Mouse (Mus musculus): Measurements from ENCODE around the gene Wnt7b. TPM values are rescaled to one million over a fixed set of nuclear protein-coding genes. Genes with fewer than 3 reads are reported as not detected.

The Wnt7b gene
- polyA plus RNA-seq, 1 experiment from 2014 or later: 1.3 TPM

- 71% methylated on average over 25 of the region's 25 CpGs for WGBS
- no peaks in the 10 kb centered on the region for H3K9me3 ChIP-seq (replicated peaks)
- H3K4me1 ChIP-seq (replicated peaks): 0 out of 2 replicates have a peak, but pooled peaks cover 7% of the 10 kb centered on the region
- H3K36me3 ChIP-seq: no peaks in the 10 kb centered on the region
- no peak overlapping the region for H3K27ac ChIP-seq (ENCODE audit: poor library complexity, severe bottlenecking)
- H3K9ac ChIP-seq: no peak overlapping the region
- no peak for ATAC-seq (ENCODE audit: insufficient number of reproducible peaks, low FRiP score)
- H3K27me3 ChIP-seq (replicated peaks): peaks cover 61% of the 10 kb centered on the region
- no peak overlapping the region for H3K4me2 ChIP-seq
- no peak overlapping the region for H3K4me3 ChIP-seq
Observed at GRCm38 (mm10) chr15:85537151-85537550, 45.1 kb downstream of the Wnt7b start.

- 81% methylated on average over 6 of the region's 6 CpGs for WGBS
Observed at GRCm38 (mm10) chr15:85534646-85535045, 47.6 kb downstream of the Wnt7b start.

GRCm38 (mm10) chr15:85534215-85534614 is 48.1 kb downstream of the Wnt7b start:
- no peak for ATAC-seq (ENCODE audit: insufficient number of reproducible peaks, low FRiP score)
- H3K4me1 ChIP-seq (replicated peaks): 0 out of 2 replicates have a peak, but pooled peaks cover 7% of the 10 kb centered on the region
- WGBS: 60% methylated on average over 8 of the region's 8 CpGs
- H3K4me3 ChIP-seq: no peak overlapping the region
- H3K27me3 ChIP-seq (replicated peaks): peaks cover 51% of the 10 kb centered on the region
- H3K9me3 ChIP-seq (replicated peaks): no peaks in the 10 kb centered on the region
- H3K9ac ChIP-seq: no peak overlapping the region
- no peak overlapping the region for H3K4me2 ChIP-seq
- H3K36me3 ChIP-seq: no peaks in the 10 kb centered on the region
- no peak overlapping the region for H3K27ac ChIP-seq (ENCODE audit: poor library complexity, severe bottlenecking)

More at GRCm38 (mm10) chr15:85534646-85535045, 47.6 kb downstream of the Wnt7b start:
- Histone ChIP-seq H3K27me3 (replicated peaks) (peaks cover 55% of the 10 kb centered on the region), H3K27ac (ENCODE audit: poor library complexity, severe bottlenecking) (no peak overlapping the region), H3K9me3 (replicated peaks) (no peaks in the 10 kb centered on the region), H3K4me1 (replicated peaks) (0 out of 2 replicates have a peak, but pooled peaks cover 7% of the 10 kb centered on the region), H3K9ac (no peak overlapping the region), H3K4me2 (no peak overlapping the region), H3K36me3 (no peaks in the 10 kb centered on the region), H3K4me3 (no peak overlapping the region)
- no peak for ATAC-seq (ENCODE audit: insufficient number of reproducible peaks, low FRiP score)

- no peak for ATAC-seq (ENCODE audit: insufficient number of reproducible peaks, low FRiP score)
- no peak overlapping the region for H3K4me2 ChIP-seq
- H3K27me3 ChIP-seq (replicated peaks): peaks cover 48% of the 10 kb centered on the region
- no peak overlapping the region for H3K9ac ChIP-seq
- H3K4me3 ChIP-seq: no peak overlapping the region
- H3K9me3 ChIP-seq (replicated peaks): no peaks in the 10 kb centered on the region
- H3K4me1 ChIP-seq (replicated peaks): 0 out of 2 replicates have a peak, but pooled peaks cover 7% of the 10 kb centered on the region
- no peak overlapping the region for H3K27ac ChIP-seq (ENCODE audit: poor library complexity, severe bottlenecking)
- H3K36me3 ChIP-seq: no peaks in the 10 kb centered on the region
- WGBS: 70% methylated on average over 3 of the region's 3 CpGs
Observed at GRCm38 (mm10) chr15:85532063-85532462, 50.2 kb downstream of the Wnt7b start.

GRCm38 (mm10) chr15:85529911-85530310 is 52.4 kb downstream of the Wnt7b start:
- no peak for ATAC-seq (ENCODE audit: insufficient number of reproducible peaks, low FRiP score)

GRCm38 (mm10) chr15:85524404-85524950 is 57.8 kb downstream of the Wnt7b start:
- H3K27ac ChIP-seq (ENCODE audit: poor library complexity, severe bottlenecking): no peak overlapping the region
- H3K9ac ChIP-seq: no peak overlapping the region
- 32% methylated on average over 12 of the region's 12 CpGs for WGBS
- H3K4me1 ChIP-seq (replicated peaks): peaks cover 11% of the 10 kb centered on the region
- H3K9me3 ChIP-seq (replicated peaks): no peaks in the 10 kb centered on the region
- H3K4me3 ChIP-seq: no peak overlapping the region
- no peak for ATAC-seq (ENCODE audit: insufficient number of reproducible peaks, low FRiP score)
- H3K4me2 ChIP-seq: no peak overlapping the region
- H3K36me3 ChIP-seq: no peaks in the 10 kb centered on the region
- peaks cover 55% of the 10 kb centered on the region for H3K27me3 ChIP-seq (replicated peaks)

More at GRCm38 (mm10) chr15:85529911-85530310, 52.4 kb downstream of the Wnt7b start:
- peaks cover 47% of the 10 kb centered on the region for H3K27me3 ChIP-seq (replicated peaks)
- H3K9ac ChIP-seq: no peak overlapping the region
- 0 out of 2 replicates have a peak, but pooled peaks cover 4% of the 10 kb centered on the region for H3K4me1 ChIP-seq (replicated peaks)
- H3K4me2 ChIP-seq: no peak overlapping the region
- H3K4me3 ChIP-seq: no peak overlapping the region
- H3K36me3 ChIP-seq: no peaks in the 10 kb centered on the region
- H3K27ac ChIP-seq (ENCODE audit: poor library complexity, severe bottlenecking): no peak overlapping the region
- WGBS: 56% methylated on average over 3 of the region's 3 CpGs
- H3K9me3 ChIP-seq (replicated peaks): no peaks in the 10 kb centered on the region

GRCm38 (mm10) chr15:85523173-85523991 is 58.9 kb downstream of the Wnt7b start:
- Histone ChIP-seq H3K4me2 (peak overlapping the region; percentile 54), H3K9ac (0 out of 2 replicates have a peak overlapping the region, but pooled peaks have one; percentile 1), H3K4me3 (no peak overlapping the region), H3K27me3 (replicated peaks) (peaks cover 49% of the 10 kb centered on the region), H3K27ac (ENCODE audit: poor library complexity, severe bottlenecking) (no peak overlapping the region), H3K36me3 (no peaks in the 10 kb centered on the region), H3K4me1 (replicated peaks) (peaks cover 11% of the 10 kb centered on the region), H3K9me3 (replicated peaks) (no peaks in the 10 kb centered on the region)
- WGBS: 10% methylated on average over 14 of the region's 14 CpGs
- ATAC-seq (ENCODE audit: insufficient number of reproducible peaks, low FRiP score): peak; percentile 63

GRCm38 (mm10) chr15:85519438-85519837 is 62.8 kb downstream of the Wnt7b start:
- 66% methylated on average over 4 of the region's 4 CpGs for WGBS
- Histone ChIP-seq H3K9me3 (replicated peaks) (no peaks in the 10 kb centered on the region), H3K36me3 (no peaks in the 10 kb centered on the region), H3K4me1 (replicated peaks) (peaks cover 11% of the 10 kb centered on the region), H3K27ac (ENCODE audit: poor library complexity, severe bottlenecking) (no peak overlapping the region), H3K4me3 (no peak overlapping the region), H3K4me2 (no peak overlapping the region), H3K27me3 (replicated peaks) (peaks cover 29% of the 10 kb centered on the region), H3K9ac (no peak overlapping the region)
- ATAC-seq (ENCODE audit: insufficient number of reproducible peaks, low FRiP score): no peak

- H3K9me3 ChIP-seq (replicated peaks): no peaks in the 10 kb centered on the region
- H3K4me2 ChIP-seq: no peak overlapping the region
- H3K27me3 ChIP-seq (replicated peaks): peaks cover 25% of the 10 kb centered on the region; the same call in 1 of the 2 replicates
- H3K4me3 ChIP-seq: no peak overlapping the region
- H3K27ac ChIP-seq (ENCODE audit: poor library complexity, severe bottlenecking): no peak overlapping the region
- H3K4me1 ChIP-seq (replicated peaks): peaks cover 8% of the 10 kb centered on the region; the same call in 1 of the 2 replicates
- H3K9ac ChIP-seq: no peak overlapping the region
- no peak for ATAC-seq (ENCODE audit: insufficient number of reproducible peaks, low FRiP score)
- 83% methylated on average over 32 of the region's 32 CpGs for WGBS
- no peaks in the 10 kb centered on the region for H3K36me3 ChIP-seq
Observed at GRCm38 (mm10) chr15:85507370-85508014, 74.8 kb downstream of the Wnt7b start.

GRCm38 (mm10) chr15:85506680-85507079 is 75.6 kb downstream of the Wnt7b start:
- Histone ChIP-seq H3K4me2 (no peak overlapping the region), H3K4me3 (no peak overlapping the region), H3K9me3 (replicated peaks) (no peaks in the 10 kb centered on the region), H3K36me3 (no peaks in the 10 kb centered on the region), H3K4me1 (replicated peaks) (peaks cover 8% of the 10 kb centered on the region; the same call in 1 of the 2 replicates), H3K27ac (ENCODE audit: poor library complexity, severe bottlenecking) (no peak overlapping the region), H3K27me3 (replicated peaks) (peaks cover 29% of the 10 kb centered on the region; the same call in 1 of the 2 replicates), H3K9ac (no peak overlapping the region)
- no peak for ATAC-seq (ENCODE audit: insufficient number of reproducible peaks, low FRiP score)
- WGBS: 39% methylated on average over 1 of the region's 1 CpGs

All from heart, embryonic 12.5 days (tissue).